Mouse (Mus musculus) brain, embryonic 14.5 days (tissue): ENCODE results near the gene Dnajc5g.

ENCODE experiments used
- CTCF ChIP-seq: fragments of 200-500 bp; IDR thresholded peaks from 2 replicates; pipeline ENCODE4 v1.5.1; 2012; ENCODE audit warnings: inconsistent platforms, mild to moderate bottlenecking, moderate library complexity, borderline replicate concordance; ENCODE audit not compliant: insufficient read depth, insufficient read length; ENCODE audit errors: extremely low read depth
- POLR2A ChIP-seq: fragments of 200-500 bp; IDR thresholded peaks from 2 replicates; pipeline ENCODE4 v1.6.1; 2012; ENCODE audit warnings: mild to moderate bottlenecking, inconsistent platforms, borderline replicate concordance; ENCODE audit not compliant: poor library complexity, insufficient read depth, insufficient read length, severe bottlenecking; ENCODE audit errors: extremely low read depth

- TF ChIP-seq CTCF (no peak), POLR2A (no peak)
Measured at GRCm38 (mm10) chr5:31151746-31152145, 45.7 kb downstream of the Dnajc5g start.
